Mouse (Mus musculus): ENCODE data around the gene Oxct2a. TPM values are rescaled to one million over a fixed set of nuclear protein-coding genes. Genes with fewer than 3 reads are reported as not detected.
"Not testable (repeated sequence)": the region's sequence is repeated elsewhere in the genome, so short reads cannot be mapped to it uniquely, and the experiment has no call there.

The Oxct2a gene
- polyA plus RNA-seq, 2 experiments: 0.08 TPM; not detected in 1

- no peak for ATAC-seq (ENCODE audit: insufficient read depth)
- TF ChIP-seq CTCF (IDR thresholded peaks at IDR 0.05; ENCODE audit: low read depth): no peak
- TF ChIP-seq EP300 (IDR thresholded peaks at IDR 0.05; ENCODE audit: low read depth): no peak
- 90% methylated on average over 21 of the region's 21 CpGs for WGBS (ENCODE audit: insufficient replicate concordance)
- H3K4me3 ChIP-seq (ENCODE audit: insufficient read depth in 1 of 2, low read depth in 2 of 2, low read length in 2 of 2): no peak overlapping the region
- no peak overlapping the region for H3K4me2 ChIP-seq (ENCODE audit: low read depth)
- DNase-seq (ENCODE audit: low read depth in 3 of 3, low spot score in 3 of 3): no peak
- H3K9me3 ChIP-seq (ENCODE audit: control insufficient read depth, low read length): no peaks in the 10 kb centered on the region
- H3K4me1 ChIP-seq (replicated peaks; ENCODE audit: control insufficient read depth in 2 of 2, insufficient read depth in 2 of 2, low read length in 1 of 2): no peaks in the 10 kb centered on the region
- peaks cover 99% of the 10 kb centered on the region for H3K36me3 ChIP-seq (replicated peaks; ENCODE audit: control insufficient read depth, insufficient read depth, low read depth)
- H3K9ac ChIP-seq (replicated peaks): no peak overlapping the region
- H3K27ac ChIP-seq: no peak overlapping the region
- H3K27me3 ChIP-seq (ENCODE audit: control insufficient read depth, insufficient read depth, low read length): no peaks in the 10 kb centered on the region
These were observed 27.8 kb downstream of the Oxct2a start for GRCm38 (mm10) chr4:123295516-123296147.

- 89% methylated on average over 15 of the region's 15 CpGs for WGBS (ENCODE audit: insufficient replicate concordance)
These were observed 28.4 kb downstream of the Oxct2a start for GRCm38 (mm10) chr4:123295026-123295425.

GRCm38 (mm10) chr4:123293661-123294443, 29.6 kb downstream of the Oxct2a start:
- no peak overlapping the region for H3K4me2 ChIP-seq (ENCODE audit: low read depth)
- no peaks in the 10 kb centered on the region for H3K4me1 ChIP-seq (replicated peaks; ENCODE audit: control insufficient read depth in 2 of 2, insufficient read depth in 2 of 2, low read length in 1 of 2)
- DNase-seq (ENCODE audit: low read depth in 3 of 3, low spot score in 3 of 3) (no peak), ATAC-seq (ENCODE audit: insufficient read depth) (no peak)
- no peak overlapping the region for H3K4me3 ChIP-seq (ENCODE audit: insufficient read depth in 1 of 2, low read depth in 2 of 2, low read length in 2 of 2)
- no peak overlapping the region for H3K9ac ChIP-seq (replicated peaks)
- H3K27me3 ChIP-seq (ENCODE audit: control insufficient read depth, insufficient read depth, low read length): no peaks in the 10 kb centered on the region
- H3K36me3 ChIP-seq (replicated peaks; ENCODE audit: control insufficient read depth, insufficient read depth, low read depth): peaks cover 99% of the 10 kb centered on the region
- no peaks in the 10 kb centered on the region for H3K9me3 ChIP-seq (ENCODE audit: control insufficient read depth, low read length)
- TF ChIP-seq EP300 (IDR thresholded peaks at IDR 0.05; ENCODE audit: low read depth) (no peak), CTCF (IDR thresholded peaks at IDR 0.05; ENCODE audit: low read depth) (no peak)
- no peak overlapping the region for H3K27ac ChIP-seq
- WGBS (ENCODE audit: insufficient replicate concordance): 74% methylated on average over 7 of the region's 7 CpGs

More at GRCm38 (mm10) chr4:123295026-123295425, 28.4 kb downstream of the Oxct2a start:
- peaks cover 99% of the 10 kb centered on the region for H3K36me3 ChIP-seq (replicated peaks; ENCODE audit: control insufficient read depth, insufficient read depth, low read depth)
- DNase-seq (ENCODE audit: low read depth in 3 of 3, low spot score in 3 of 3); H3K27me3 ChIP-seq (ENCODE audit: control insufficient read depth, insufficient read depth, low read length); H3K4me1 ChIP-seq (replicated peaks; ENCODE audit: control insufficient read depth in 2 of 2, insufficient read depth in 2 of 2, low read length in 1 of 2); ATAC-seq (ENCODE audit: insufficient read depth); H3K4me3 ChIP-seq (ENCODE audit: insufficient read depth in 1 of 2, low read depth in 2 of 2, low read length in 2 of 2); H3K27ac ChIP-seq; H3K4me2 ChIP-seq (ENCODE audit: low read depth); H3K9me3 ChIP-seq (ENCODE audit: control insufficient read depth, low read length); H3K9ac ChIP-seq (replicated peaks): not testable (repeated sequence)

DNA sequence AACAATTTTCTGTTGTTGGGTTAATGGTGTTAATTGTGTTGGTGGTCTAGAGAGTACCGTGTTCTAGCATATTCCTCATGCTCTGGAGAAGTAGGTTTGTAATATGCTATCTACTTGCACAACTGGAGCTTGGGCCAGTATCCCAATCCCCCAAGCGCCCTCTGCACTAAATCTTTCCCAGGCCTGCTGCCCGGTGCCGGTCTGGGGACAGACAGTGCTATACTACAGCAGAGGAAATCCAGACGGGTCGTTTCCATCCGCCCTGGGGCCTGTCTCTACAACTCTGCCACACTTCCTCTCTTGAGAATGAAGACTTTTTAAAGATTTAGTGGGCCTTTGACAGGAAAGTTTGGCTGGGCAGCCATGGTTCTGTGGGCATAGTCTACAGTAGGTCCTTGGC, 30.4 kb downstream of the Oxct2a start:
- H3K27ac ChIP-seq: no peak overlapping the region
- no peak overlapping the region for H3K4me3 ChIP-seq (ENCODE audit: insufficient read depth in 1 of 2, low read depth in 2 of 2, low read length in 2 of 2)

DNA sequence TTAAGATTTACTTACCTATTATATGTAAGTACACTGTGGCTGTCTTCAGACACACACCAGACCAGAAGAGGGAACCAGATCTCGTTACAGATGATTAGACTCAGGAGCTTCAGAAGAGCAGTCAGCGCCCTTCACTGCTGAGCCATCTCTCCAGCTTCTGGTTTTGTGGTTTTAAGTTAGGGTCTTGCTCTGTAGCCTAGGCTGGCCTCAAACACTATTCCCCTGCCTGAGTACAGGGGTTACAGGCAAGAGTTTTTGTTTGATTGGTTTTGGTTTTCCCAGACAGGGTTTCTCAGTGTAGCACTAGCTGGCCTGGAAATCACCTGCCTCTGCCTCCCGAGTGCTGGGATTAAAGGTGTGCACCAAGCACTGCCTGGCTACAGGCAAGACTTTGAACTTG, 31.0 kb downstream of the Oxct2a start:
- no peak overlapping the region for H3K27ac ChIP-seq
- H3K27me3 ChIP-seq (ENCODE audit: control insufficient read depth, insufficient read depth, low read length): no peaks in the 10 kb centered on the region
- H3K36me3 ChIP-seq (replicated peaks; ENCODE audit: control insufficient read depth, insufficient read depth, low read depth): peaks cover 100% of the 10 kb centered on the region
- no peaks in the 10 kb centered on the region for H3K9me3 ChIP-seq (ENCODE audit: control insufficient read depth, low read length)
- TF ChIP-seq EP300 (IDR thresholded peaks at IDR 0.05; ENCODE audit: low read depth) (no peak), CTCF (IDR thresholded peaks at IDR 0.05; ENCODE audit: low read depth) (no peak)
- H3K4me1 ChIP-seq (replicated peaks; ENCODE audit: control insufficient read depth in 2 of 2, insufficient read depth in 2 of 2, low read length in 1 of 2): peaks cover 3 to 8% of the 10 kb centered on the region in 2 experiments; a peak in 3 of 4 replicates
- H3K9ac ChIP-seq (replicated peaks): no peak overlapping the region
- H3K4me3 ChIP-seq (ENCODE audit: insufficient read depth in 1 of 2, low read depth in 2 of 2, low read length in 2 of 2): no peak overlapping the region
- DNase-seq (ENCODE audit: low read depth in 3 of 3, low spot score in 3 of 3) (no peak), ATAC-seq (ENCODE audit: insufficient read depth) (no peak)
- 72% methylated on average over 3 of the region's 3 CpGs for WGBS (ENCODE audit: insufficient replicate concordance)
- no peak overlapping the region for H3K4me2 ChIP-seq (ENCODE audit: low read depth)

More for the DNA sequence above, 30.4 kb downstream of the Oxct2a start:
- peaks cover 0 to 3% of the 10 kb centered on the region in 2 experiments; a peak in 2 of 4 replicates for H3K4me1 ChIP-seq (replicated peaks; ENCODE audit: control insufficient read depth in 2 of 2, insufficient read depth in 2 of 2, low read length in 1 of 2)
- ATAC-seq (ENCODE audit: insufficient read depth): no peak
- H3K9ac ChIP-seq (replicated peaks): no peak overlapping the region
- no peaks in the 10 kb centered on the region for H3K27me3 ChIP-seq (ENCODE audit: control insufficient read depth, insufficient read depth, low read length)
- H3K9me3 ChIP-seq (ENCODE audit: control insufficient read depth, low read length): no peaks in the 10 kb centered on the region
- TF ChIP-seq EP300 (IDR thresholded peaks at IDR 0.05; ENCODE audit: low read depth) (no peak), CTCF (IDR thresholded peaks at IDR 0.05; ENCODE audit: low read depth) (no peak)
- 83% methylated on average over 7 of the region's 7 CpGs for WGBS (ENCODE audit: insufficient replicate concordance)
- no peak overlapping the region for H3K4me2 ChIP-seq (ENCODE audit: low read depth)
- DNase-seq (ENCODE audit: low read depth in 3 of 3, low spot score in 3 of 3): no peak
- peaks cover 100% of the 10 kb centered on the region for H3K36me3 ChIP-seq (replicated peaks; ENCODE audit: control insufficient read depth, insufficient read depth, low read depth)

Data from liver, embryonic 14.5 days (tissue).